Mouse (Mus musculus): ENCODE measurements around the gene Fmo3. TPM values are rescaled to one million over a fixed set of nuclear protein-coding genes. Genes with fewer than 3 reads are reported as not detected.

Fmo3 gene
- total and polyA plus RNA-seq, 2 experiments = 53.9 to 412 TPM

GRCm38 (mm10) chr1:162986777-162987176, 2.4 kb upstream of the Fmo3 start:
- Histone ChIP-seq H3K9ac (ENCODE audit: low read depth, low read length) (no peak overlapping the region), H3K4me3 (ENCODE audit: insufficient read depth, low read depth, low read length) (no peak overlapping the region), H3K4me1 (ENCODE audit: control insufficient read depth, insufficient read depth, low read length) (peaks cover 7% of the 10 kb centered on the region), H3K36me3 (ENCODE audit: control insufficient read depth, insufficient read depth, low read length) (no peaks in the 10 kb centered on the region), H3K79me2 (ENCODE audit: control insufficient read depth, insufficient read depth, low read length) (no peaks in the 10 kb centered on the region), H3K27me3 (ENCODE audit: control insufficient read depth, insufficient read depth, low read length) (no peaks in the 10 kb centered on the region), H3K27ac (replicated peaks; ENCODE audit: insufficient read depth, low read depth, low read length) (peak overlapping the region; percentile 61)
- DNase-seq (ENCODE audit: extremely low read depth, low read depth, low spot score) = peak; percentile 83
- 22% methylated on average over 1 of the region's 1 CpGs for WGBS
- TF ChIP-seq CTCF (IDR thresholded peaks at IDR 0.05; ENCODE audit: low read depth, low read length) (no peak), POLR2A (IDR thresholded peaks at IDR 0.05; ENCODE audit: extremely low read depth, insufficient read depth, low read length) (no peak)

- WGBS = 16% methylated on average over 2 of the region's 2 CpGs
- Histone ChIP-seq H3K79me2 (ENCODE audit: control insufficient read depth, insufficient read depth, low read length) (no peaks in the 10 kb centered on the region), H3K4me3 (ENCODE audit: insufficient read depth, low read depth, low read length) (no peak overlapping the region), H3K4me1 (ENCODE audit: control insufficient read depth, insufficient read depth, low read length) (peaks cover 7% of the 10 kb centered on the region), H3K27ac (replicated peaks; ENCODE audit: insufficient read depth, low read depth, low read length) (peak overlapping the region; percentile 61), H3K9ac (ENCODE audit: low read depth, low read length) (no peak overlapping the region), H3K27me3 (ENCODE audit: control insufficient read depth, insufficient read depth, low read length) (no peaks in the 10 kb centered on the region), H3K36me3 (ENCODE audit: control insufficient read depth, insufficient read depth, low read length) (no peaks in the 10 kb centered on the region)
- DNase-seq (ENCODE audit: extremely low read depth, low read depth, low spot score) = peak; percentile 97
- no peak for TF ChIP-seq CTCF (IDR thresholded peaks at IDR 0.05; ENCODE audit: low read depth, low read length)
- TF ChIP-seq POLR2A (IDR thresholded peaks at IDR 0.05; ENCODE audit: extremely low read depth, insufficient read depth, low read length) = no peak
Measured at GRCm38 (mm10) chr1:162986121-162986748, 1.9 kb upstream of the Fmo3 start.

GRCm38 (mm10) chr1:162963556-162963955, 20.8 kb downstream of the Fmo3 start:
- Histone ChIP-seq H3K4me1 (ENCODE audit: control insufficient read depth, insufficient read depth, low read length) (peaks cover 21% of the 10 kb centered on the region), H3K27me3 (ENCODE audit: control insufficient read depth, insufficient read depth, low read length) (no peaks in the 10 kb centered on the region), H3K9ac (ENCODE audit: low read depth, low read length) (no peak overlapping the region), H3K79me2 (ENCODE audit: control insufficient read depth, insufficient read depth, low read length) (no peaks in the 10 kb centered on the region), H3K36me3 (ENCODE audit: control insufficient read depth, insufficient read depth, low read length) (no peaks in the 10 kb centered on the region), H3K27ac (replicated peaks; ENCODE audit: insufficient read depth, low read depth, low read length) (peak overlapping the region; percentile 52; the same call in 1 of the 2 replicates), H3K4me3 (ENCODE audit: insufficient read depth, low read depth, low read length) (no peak overlapping the region)
- peak; percentile 97 for DNase-seq (ENCODE audit: extremely low read depth, low read depth, low spot score)
- 10% methylated on average over 2 of the region's 2 CpGs for WGBS
- TF ChIP-seq POLR2A (IDR thresholded peaks at IDR 0.05; ENCODE audit: extremely low read depth, insufficient read depth, low read length) (no peak), CTCF (IDR thresholded peaks at IDR 0.05; ENCODE audit: low read depth, low read length) (no peak)

- WGBS = 83% methylated on average over 1 of the region's 1 CpGs
- Histone ChIP-seq H3K36me3 (ENCODE audit: control insufficient read depth, insufficient read depth, low read length) (no peaks in the 10 kb centered on the region), H3K27ac (replicated peaks; ENCODE audit: insufficient read depth, low read depth, low read length) (no peak overlapping the region), H3K79me2 (ENCODE audit: control insufficient read depth, insufficient read depth, low read length) (no peaks in the 10 kb centered on the region), H3K27me3 (ENCODE audit: control insufficient read depth, insufficient read depth, low read length) (no peaks in the 10 kb centered on the region), H3K4me1 (ENCODE audit: control insufficient read depth, insufficient read depth, low read length) (no peaks in the 10 kb centered on the region), H3K4me3 (ENCODE audit: insufficient read depth, low read depth, low read length) (no peak overlapping the region), H3K9ac (ENCODE audit: low read depth, low read length) (no peak overlapping the region)
- DNase-seq (ENCODE audit: extremely low read depth, low read depth, low spot score) = no peak
- no peak for TF ChIP-seq CTCF (IDR thresholded peaks at IDR 0.05; ENCODE audit: low read depth, low read length)
- no peak for TF ChIP-seq POLR2A (IDR thresholded peaks at IDR 0.05; ENCODE audit: extremely low read depth, insufficient read depth, low read length)
Measured at GRCm38 (mm10) chr1:162957422-162957821, 26.9 kb downstream of the Fmo3 start.

GRCm38 (mm10) chr1:162953079-162953478, 31.2 kb downstream of the Fmo3 start:
- no peak for TF ChIP-seq CTCF (IDR thresholded peaks at IDR 0.05; ENCODE audit: low read depth, low read length)
- TF ChIP-seq POLR2A (IDR thresholded peaks at IDR 0.05; ENCODE audit: extremely low read depth, insufficient read depth, low read length) = no peak
- Histone ChIP-seq H3K79me2 (ENCODE audit: control insufficient read depth, insufficient read depth, low read length) (no peaks in the 10 kb centered on the region), H3K27me3 (ENCODE audit: control insufficient read depth, insufficient read depth, low read length) (no peaks in the 10 kb centered on the region), H3K4me1 (ENCODE audit: control insufficient read depth, insufficient read depth, low read length) (no peaks in the 10 kb centered on the region), H3K9ac (ENCODE audit: low read depth, low read length) (no peak overlapping the region), H3K4me3 (ENCODE audit: insufficient read depth, low read depth, low read length) (no peak overlapping the region), H3K27ac (replicated peaks; ENCODE audit: insufficient read depth, low read depth, low read length) (no peak overlapping the region), H3K36me3 (ENCODE audit: control insufficient read depth, insufficient read depth, low read length) (no peaks in the 10 kb centered on the region)
- 65% methylated on average over 2 of the region's 2 CpGs for WGBS
- no peak for DNase-seq (ENCODE audit: extremely low read depth, low read depth, low spot score)

- Histone ChIP-seq H3K4me1 (ENCODE audit: control insufficient read depth, insufficient read depth, low read length) (no peaks in the 10 kb centered on the region), H3K27ac (replicated peaks; ENCODE audit: insufficient read depth, low read depth, low read length) (no peak overlapping the region), H3K27me3 (ENCODE audit: control insufficient read depth, insufficient read depth, low read length) (no peaks in the 10 kb centered on the region), H3K79me2 (ENCODE audit: control insufficient read depth, insufficient read depth, low read length) (no peaks in the 10 kb centered on the region), H3K36me3 (ENCODE audit: control insufficient read depth, insufficient read depth, low read length) (no peaks in the 10 kb centered on the region), H3K4me3 (ENCODE audit: insufficient read depth, low read depth, low read length) (no peak overlapping the region), H3K9ac (ENCODE audit: low read depth, low read length) (no peak overlapping the region)
- TF ChIP-seq POLR2A (IDR thresholded peaks at IDR 0.05; ENCODE audit: extremely low read depth, insufficient read depth, low read length) = no peak
- no peak for TF ChIP-seq CTCF (IDR thresholded peaks at IDR 0.05; ENCODE audit: low read depth, low read length)
- 91% methylated on average over 1 of the region's 1 CpGs for WGBS
- DNase-seq (ENCODE audit: extremely low read depth, low read depth, low spot score) = no peak
Measured at GRCm38 (mm10) chr1:162949763-162950162, 34.6 kb downstream of the Fmo3 start.

Measured in liver, adult 2 months (tissue).